34 mouse cellular contexts compared by ENCODE assay signal in genomic region chr13:52120795-52121194, GRCm38 (mm10).
"Had no signal": no experiment of that assay in that cellular context is flagged by ENCODE, and none has a peak within 500 bp of the region (broad histone marks: within the 10 kb centered on the region; RNA-seq: fewer than 3 reads in every experiment).

No protein-coding gene starts in this region.

- H3K9ac ChIP-seq: heart, embryonic 12.5 days; heart, embryonic 13.5 days; heart, embryonic 15.5 days; hindbrain, embryonic 13.5 days; hindbrain, embryonic 14.5 days; hindbrain, embryonic 15.5 days; intestine, embryonic 15.5 days; kidney, embryonic 15.5 days had no signal

- H3K4me2 ChIP-seq: heart, embryonic 11.5 days; heart, embryonic 12.5 days; heart, embryonic 13.5 days; heart, embryonic 15.5 days; hindbrain, embryonic 13.5 days; hindbrain, embryonic 14.5 days; hindbrain, embryonic 15.5 days; intestine, embryonic 15.5 days; kidney, embryonic 15.5 days had no signal

- H3K9me3 ChIP-seq: heart, embryonic 10.5 days; heart, embryonic 12.5 days; heart, embryonic 13.5 days; heart, embryonic 15.5 days; hindbrain, embryonic 13.5 days; hindbrain, embryonic 15.5 days; intestine, embryonic 15.5 days; kidney, embryonic 15.5 days had no signal

- H3K36me3 ChIP-seq: heart, embryonic 10.5 days; heart, embryonic 12.5 days; heart, embryonic 13.5 days; heart, embryonic 15.5 days; hindbrain, embryonic 13.5 days; hindbrain, embryonic 15.5 days; intestine, embryonic 15.5 days; kidney, embryonic 15.5 days had no signal

- ATAC-seq: hindbrain, embryonic 16.5 days; hindbrain, postnatal 0 days; inflammation-experienced regulatory T-cells, adult 6 months; intestine, embryonic 15.5 days; intestine, embryonic 16.5 days; intestine, postnatal 0 days had no signal

- DNase-seq: heart, postnatal 10 days; heart, postnatal 14 days; heart, postnatal 36 days; heart, postnatal 4 days; kidney, adult 11 months; kidney, adult 18-20 months; kidney, adult 2 months; kidney, adult 8-10 months; kidney, adult 9 months; kidney, postnatal 10 days; kidney, postnatal 14 days; kidney, postnatal 25 days; kidney, postnatal 36 days; kidney, postnatal 4 days; layer of hippocampus, adult 9-11 months; layer of hippocampus, postnatal 36 days had no signal

- H3K27ac ChIP-seq: heart, embryonic 10.5 days; heart, embryonic 13.5 days; heart, embryonic 15.5 days; hindbrain, embryonic 13.5 days; hindbrain, embryonic 14.5 days; hindbrain, embryonic 15.5 days; hindbrain, postnatal 0 days; intestine, embryonic 15.5 days; kidney, embryonic 15.5 days; kidney, postnatal 0 days; layer of hippocampus, adult 2 months; left cerebral cortex, adult 2 months had no signal

- H3K27me3 ChIP-seq: heart, embryonic 12.5 days; hindbrain, embryonic 15.5 days; intestine, embryonic 15.5 days; kidney, embryonic 15.5 days had no signal

- H3K4me3 ChIP-seq: heart, embryonic 10.5 days; heart, embryonic 12.5 days; heart, embryonic 13.5 days; heart, embryonic 15.5 days; hindbrain, embryonic 13.5 days; hindbrain, embryonic 15.5 days; intestine, embryonic 15.5 days; kidney, embryonic 15.5 days; layer of hippocampus, adult 2 months; left cerebral cortex, adult 2 months had no signal

- H3K4me1 ChIP-seq: heart, embryonic 12.5 days; intestine, embryonic 15.5 days had no signal
